Mouse (Mus musculus): ENCODE results near the gene Tmem131.
A peak's percentile ranks its signal among the peaks of the same experiment; 100 is the strongest.
"Not testable (repeated sequence)": the region's sequence is repeated elsewhere in the genome, so short reads cannot be mapped to it uniquely, and the experiment has no call there.

GRCm38 (mm10) chr1:36821918-36822317 is 121.5 kb downstream of the Tmem131 start:
- TF ChIP-seq CTCF (IDR thresholded peaks at IDR 0.05) = peak; percentile 28
- not testable (repeated sequence) for TF ChIP-seq EP300 (IDR thresholded peaks at IDR 0.05)

Data from lung, postnatal 0 days (tissue).